Mouse (Mus musculus): ENCODE data around the gene Arhgef39. TPM values are rescaled to one million over a fixed set of nuclear protein-coding genes. Genes with fewer than 3 reads are reported as not detected.
A peak's percentile ranks its signal among the peaks of the same experiment; 100 is the strongest.
"Not testable (repeated sequence)": the region's sequence is repeated elsewhere in the genome, so short reads cannot be mapped to it uniquely, and the experiment has no call there.

Gene Arhgef39
- polyA plus RNA-seq, 1 experiment = 33.1 TPM

DNA sequence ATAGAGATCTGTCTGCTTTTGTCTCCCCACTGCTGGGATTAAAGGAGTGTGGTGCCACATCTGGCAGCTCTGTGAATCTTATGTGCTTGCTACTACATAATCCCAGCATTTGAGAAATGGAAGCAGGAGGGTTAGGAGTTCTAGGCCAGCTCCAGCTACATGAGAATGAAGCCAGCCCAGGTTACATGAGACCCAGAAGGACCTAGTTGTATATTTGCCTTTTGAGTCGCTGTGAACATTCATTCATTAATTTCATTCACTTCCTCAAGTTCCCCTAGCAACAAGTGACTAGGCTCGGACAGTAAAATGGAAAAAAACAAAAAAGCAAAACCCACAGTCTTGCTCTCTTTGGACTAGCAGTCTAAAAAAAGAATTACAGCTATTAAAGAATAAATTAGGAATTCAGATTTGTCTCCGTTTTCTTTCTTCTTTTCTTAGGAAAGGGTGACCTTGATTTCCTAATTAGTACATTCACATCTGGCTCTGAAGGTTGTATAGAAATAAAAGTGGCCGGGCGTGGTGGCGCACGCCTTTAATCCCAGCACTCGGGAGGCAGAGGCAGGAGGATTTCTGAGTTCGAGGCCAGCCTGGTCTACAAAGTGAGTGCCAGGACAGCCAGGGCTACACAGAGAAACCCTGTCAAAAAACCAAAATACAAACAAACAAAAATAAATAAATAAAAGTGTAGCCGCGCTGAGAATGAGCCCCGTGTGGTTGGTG lies 7.2 kb downstream of the Arhgef39 start:
- Histone ChIP-seq H3K9ac (ENCODE audit: low read depth, poor library complexity, severe bottlenecking) (peak overlapping the region; percentile 41; the same call in 1 of the 2 replicates), H3K27me3 (ENCODE audit: control insufficient read depth, insufficient read depth, low read length, poor library complexity, severe bottlenecking) (no peaks in the 10 kb centered on the region), H3K9me3 (replicated peaks; ENCODE audit: control insufficient read depth, insufficient read depth, low read length, poor library complexity, severe bottlenecking) (no peaks in the 10 kb centered on the region), H3K4me1 (ENCODE audit: control insufficient read depth, insufficient read depth, low read length) (no peaks in the 10 kb centered on the region), H3K27ac (ENCODE audit: insufficient read depth, low read length) (no peak overlapping the region), H3K36me3 (ENCODE audit: control insufficient read depth, insufficient read depth, low read length, poor library complexity, severe bottlenecking) (0 out of 2 replicates have a peak, but pooled peaks cover 5% of the 10 kb centered on the region), H3K4me3 (ENCODE audit: low read depth, low read length) (peak overlapping the region; percentile 39; the same call in 1 of the 2 replicates)
- TF ChIP-seq POLR2A (IDR thresholded peaks at IDR 0.05; ENCODE audit: insufficient read depth, low read length) (no peak), CTCF (IDR thresholded peaks at IDR 0.05; ENCODE audit: low read depth, low read length) (no peak), EP300 (IDR thresholded peaks at IDR 0.05; ENCODE audit: insufficient read depth, low read depth, low read length) (no peak)

DNA sequence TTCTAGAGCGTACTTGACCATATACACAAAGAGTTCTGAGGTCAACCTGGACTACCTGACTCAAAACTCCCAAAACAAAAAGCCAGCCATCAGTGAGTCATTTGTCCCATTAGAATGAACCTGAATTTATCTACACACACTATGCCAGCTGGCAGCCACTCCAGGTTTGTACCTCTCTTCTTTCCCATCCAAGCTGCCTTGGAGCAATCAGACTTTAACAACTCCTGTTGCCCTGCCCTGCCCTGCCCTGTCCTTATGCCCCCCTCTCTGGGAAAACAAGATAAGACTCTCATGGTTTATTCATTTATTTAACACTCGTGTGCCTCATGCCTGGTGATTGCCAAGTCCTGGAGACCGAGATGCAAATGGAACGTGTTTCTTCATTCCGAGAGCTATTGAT lies 8.7 kb downstream of the Arhgef39 start:
- H3K4me1 ChIP-seq (ENCODE audit: control insufficient read depth, insufficient read depth, low read length) = no peaks in the 10 kb centered on the region
- TF ChIP-seq POLR2A (IDR thresholded peaks at IDR 0.05; ENCODE audit: insufficient read depth, low read length) = no peak
- TF ChIP-seq CTCF (IDR thresholded peaks at IDR 0.05; ENCODE audit: low read depth, low read length) = no peak
- TF ChIP-seq EP300 (IDR thresholded peaks at IDR 0.05; ENCODE audit: insufficient read depth, low read depth, low read length) = no peak
- no peaks in the 10 kb centered on the region for H3K9me3 ChIP-seq (replicated peaks; ENCODE audit: control insufficient read depth, insufficient read depth, low read length, poor library complexity, severe bottlenecking)
- H3K27ac ChIP-seq (ENCODE audit: insufficient read depth, low read length) = no peak overlapping the region
- no peak overlapping the region for H3K9ac ChIP-seq (ENCODE audit: low read depth, poor library complexity, severe bottlenecking)
- H3K27me3 ChIP-seq (ENCODE audit: control insufficient read depth, insufficient read depth, low read length, poor library complexity, severe bottlenecking) = no peaks in the 10 kb centered on the region
- H3K36me3 ChIP-seq (ENCODE audit: control insufficient read depth, insufficient read depth, low read length, poor library complexity, severe bottlenecking) = 0 out of 2 replicates have a peak, but pooled peaks cover 1% of the 10 kb centered on the region
- no peak overlapping the region for H3K4me3 ChIP-seq (ENCODE audit: low read depth, low read length)

GRCm38 (mm10) chr4:43489611-43490010 lies 9.9 kb downstream of the Arhgef39 start:
- Histone ChIP-seq H3K27ac (ENCODE audit: insufficient read depth, low read length) (no peak overlapping the region), H3K36me3 (ENCODE audit: control insufficient read depth, insufficient read depth, low read length, poor library complexity, severe bottlenecking) (no peaks in the 10 kb centered on the region), H3K4me3 (ENCODE audit: low read depth, low read length) (no peak overlapping the region), H3K27me3 (ENCODE audit: control insufficient read depth, insufficient read depth, low read length, poor library complexity, severe bottlenecking) (no peaks in the 10 kb centered on the region), H3K9ac (ENCODE audit: low read depth, poor library complexity, severe bottlenecking) (no peak overlapping the region), H3K9me3 (replicated peaks; ENCODE audit: control insufficient read depth, insufficient read depth, low read length, poor library complexity, severe bottlenecking) (no peaks in the 10 kb centered on the region), H3K4me1 (ENCODE audit: control insufficient read depth, insufficient read depth, low read length) (no peaks in the 10 kb centered on the region)
- no peak for TF ChIP-seq POLR2A (IDR thresholded peaks at IDR 0.05; ENCODE audit: insufficient read depth, low read length)
- no peak for TF ChIP-seq EP300 (IDR thresholded peaks at IDR 0.05; ENCODE audit: insufficient read depth, low read depth, low read length)
- TF ChIP-seq CTCF (IDR thresholded peaks at IDR 0.05; ENCODE audit: low read depth, low read length) = no peak

DNA sequence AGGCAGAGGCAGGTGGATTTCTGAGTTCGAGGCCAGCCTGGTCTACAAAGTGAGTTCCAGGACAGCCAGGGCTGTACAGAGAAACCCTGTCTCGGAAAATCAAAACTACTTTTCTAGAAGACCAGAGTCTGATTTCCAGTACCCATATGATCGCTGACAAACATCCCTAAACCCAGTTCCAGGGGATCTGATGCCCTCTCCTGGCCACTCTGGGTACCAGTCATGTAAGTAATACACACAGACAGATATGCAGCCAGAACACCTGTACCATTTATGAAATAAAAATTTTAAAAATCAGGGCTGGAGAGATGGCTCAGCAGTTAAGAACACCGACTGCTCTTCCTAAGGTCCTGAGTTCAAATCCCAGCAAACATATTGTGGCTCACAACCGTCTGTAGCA lies 13.8 kb downstream of the Arhgef39 start:
- not testable (repeated sequence) for H3K9ac ChIP-seq (ENCODE audit: low read depth, poor library complexity, severe bottlenecking); H3K9me3 ChIP-seq (replicated peaks; ENCODE audit: control insufficient read depth, insufficient read depth, low read length, poor library complexity, severe bottlenecking); H3K27ac ChIP-seq (ENCODE audit: insufficient read depth, low read length); H3K4me1 ChIP-seq (ENCODE audit: control insufficient read depth, insufficient read depth, low read length); H3K4me3 ChIP-seq (ENCODE audit: low read depth, low read length); H3K27me3 ChIP-seq (ENCODE audit: control insufficient read depth, insufficient read depth, low read length, poor library complexity, severe bottlenecking); H3K36me3 ChIP-seq (ENCODE audit: control insufficient read depth, insufficient read depth, low read length, poor library complexity, severe bottlenecking)

DNA sequence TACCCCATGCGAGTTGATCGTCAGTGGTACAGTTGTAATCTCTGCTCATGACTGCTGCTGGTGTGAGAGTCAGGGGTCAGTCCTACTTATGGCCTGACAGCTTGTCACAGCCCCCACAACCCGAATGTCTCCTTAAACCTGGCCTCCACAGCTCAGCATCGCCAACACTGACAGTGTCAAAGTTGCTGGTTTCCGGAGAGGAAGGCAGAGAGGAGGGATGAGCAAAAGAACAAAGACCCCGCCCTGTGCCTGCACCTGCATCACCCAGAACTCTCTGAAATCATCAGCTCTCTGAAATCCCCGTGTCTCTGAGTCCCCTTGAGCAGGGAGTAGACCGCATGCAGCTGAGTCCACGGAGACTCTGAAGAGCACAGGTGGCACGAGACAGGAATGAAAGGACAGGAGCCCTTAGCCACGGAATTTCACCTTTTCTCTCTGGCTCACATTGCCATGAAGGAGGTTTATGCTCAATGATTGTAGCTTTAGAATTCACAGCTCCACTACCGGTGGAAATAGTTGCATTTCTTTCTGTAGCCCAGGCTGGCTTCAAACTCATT lies 15.9 kb downstream of the Arhgef39 start, which contains the start of gene Sit1:
TSS of gene Sit1 (minus strand) at position 200 of the 557 bp plus-strand sequence.
- no peak for TF ChIP-seq CTCF (IDR thresholded peaks at IDR 0.05; ENCODE audit: low read depth, low read length)
- no peak for TF ChIP-seq POLR2A (IDR thresholded peaks at IDR 0.05; ENCODE audit: insufficient read depth, low read length)
- no peak for TF ChIP-seq EP300 (IDR thresholded peaks at IDR 0.05; ENCODE audit: insufficient read depth, low read depth, low read length)
- H3K4me3 ChIP-seq (ENCODE audit: low read depth, low read length) = no peak within 1 kb of the TSS
- no peak within 1 kb of the TSS for H3K27ac ChIP-seq (ENCODE audit: insufficient read depth, low read length)
- no peak within 1 kb of the TSS for H3K9ac ChIP-seq (ENCODE audit: low read depth, poor library complexity, severe bottlenecking)
- no peaks in the 10 kb centered on the region for H3K9me3 ChIP-seq (replicated peaks; ENCODE audit: control insufficient read depth, insufficient read depth, low read length, poor library complexity, severe bottlenecking)
- peaks cover 2% of the 10 kb centered on the region for H3K4me1 ChIP-seq (ENCODE audit: control insufficient read depth, insufficient read depth, low read length)
- H3K27me3 ChIP-seq (ENCODE audit: control insufficient read depth, insufficient read depth, low read length, poor library complexity, severe bottlenecking) = no peaks in the 10 kb centered on the region
- H3K36me3 ChIP-seq (ENCODE audit: control insufficient read depth, insufficient read depth, low read length, poor library complexity, severe bottlenecking) = no peaks in the 10 kb centered on the region

GRCm38 (mm10) chr4:43482591-43482990 lies 16.9 kb downstream of the Arhgef39 start:
- H3K4me3 ChIP-seq (ENCODE audit: low read depth, low read length) = no peak overlapping the region

More at GRCm38 (mm10) chr4:43482591-43482990, 16.9 kb downstream of the Arhgef39 start:
- H3K4me1 ChIP-seq (ENCODE audit: control insufficient read depth, insufficient read depth, low read length) = peaks cover 2% of the 10 kb centered on the region
- H3K27ac ChIP-seq (ENCODE audit: insufficient read depth, low read length) = no peak overlapping the region
- H3K27me3 ChIP-seq (ENCODE audit: control insufficient read depth, insufficient read depth, low read length, poor library complexity, severe bottlenecking) = no peaks in the 10 kb centered on the region
- H3K9me3 ChIP-seq (replicated peaks; ENCODE audit: control insufficient read depth, insufficient read depth, low read length, poor library complexity, severe bottlenecking) = no peaks in the 10 kb centered on the region
- H3K36me3 ChIP-seq (ENCODE audit: control insufficient read depth, insufficient read depth, low read length, poor library complexity, severe bottlenecking) = no peaks in the 10 kb centered on the region
- H3K9ac ChIP-seq (ENCODE audit: low read depth, poor library complexity, severe bottlenecking) = no peak overlapping the region
- TF ChIP-seq CTCF (IDR thresholded peaks at IDR 0.05; ENCODE audit: low read depth, low read length) = no peak
- no peak for TF ChIP-seq EP300 (IDR thresholded peaks at IDR 0.05; ENCODE audit: insufficient read depth, low read depth, low read length)
- no peak for TF ChIP-seq POLR2A (IDR thresholded peaks at IDR 0.05; ENCODE audit: insufficient read depth, low read length)
